Mouse (Mus musculus) intestine, embryonic 16.5 days (tissue): Measurements from ENCODE around the gene Msh5. TPM values are rescaled to one million over a fixed set of nuclear protein-coding genes. Genes with fewer than 3 reads are reported as not detected.

Experiments used
- ATAC-seq: fragments of 200-750 bp; cut with Nextera tagmentation; 2 replicates; pipeline ENCODE4 v1.8.0; 2017; ENCODE audit warnings: moderate TSS enrichment, moderate library complexity
- H3K27ac ChIP-seq: fragments of 300-500 bp; sonication (generic); 2 replicates; pipeline ENCODE4 v1.5.1; 2014; ENCODE audit warnings: mild to moderate bottlenecking, low read length
- H3K27me3 ChIP-seq: fragments of 300-500 bp; sonication (generic); replicated peaks from 2 replicates; pipeline ENCODE4 v1.6.1; 2014; ENCODE audit warnings: low read length, control low read depth, mixed read lengths; ENCODE audit not compliant: control insufficient read depth, insufficient read depth
- H3K36me3 ChIP-seq: fragments of 300-500 bp; sonication (generic); 2 replicates; pipeline ENCODE4 v1.6.1; 2014; ENCODE audit warnings: low read length, control low read depth; ENCODE audit not compliant: control insufficient read depth, insufficient read depth
- H3K4me1 ChIP-seq: fragments of 300-500 bp; sonication (generic); 2 replicates; pipeline ENCODE4 v1.6.1; 2014; ENCODE audit warnings: low read length, control low read depth, mixed read lengths; ENCODE audit not compliant: control insufficient read depth, insufficient read depth
- H3K4me2 ChIP-seq: fragments of 300-500 bp; sonication (generic); 2 replicates; pipeline ENCODE4 v1.6.1; 2014; ENCODE audit warnings: low read depth, low read length, control low read depth
- H3K4me3 ChIP-seq: fragments of 300-500 bp; sonication (generic); 2 replicates; pipeline ENCODE4 v1.5.1; 2014; ENCODE audit warnings: mild to moderate bottlenecking, low read length
- H3K9ac ChIP-seq: fragments of 300-500 bp; sonication (generic); 2 replicates; pipeline ENCODE4 v1.6.1; 2014; ENCODE audit warnings: low read depth, low read length
- H3K9me3 ChIP-seq: fragments of 300-500 bp; sonication (generic); 2 replicates; pipeline ENCODE4 v1.6.1; 2016; ENCODE audit warnings: low read length, control low read depth; ENCODE audit not compliant: control insufficient read depth
- WGBS: fragments of 180-500 bp; shearing (Covaris S2); extraction: QIAGEN DNeasy Blood & Tissue Kit; methylation state at CpG from one replicate; pipeline ENCODE4 v1.1.7; 2014; 5-methylcytosine and 5-hydroxymethylcytosine counted together
- polyA plus RNA-seq: library from polyadenylated mRNA; unstranded; fragments of >200 nt; fragmentation: Nextera tagmentation; extraction: Ambion mirVana; gene quantifications from 2 replicates; pipeline ENCODE4 v1.2.1, GENCODE M21; 2015

The Msh5 gene
- polyA plus RNA-seq, 1 experiment from 2014 or later: 3.6 TPM

GRCm38 (mm10) chr17:35050126-35050750, 3.7 kb upstream of the Msh5 start:
- peak overlapping the region; percentile 79 for H3K4me3 ChIP-seq
- peak; percentile 18 for ATAC-seq

GRCm38 (mm10) chr17:35049561-35050016, 3.0 kb upstream of the Msh5 start, which contains the start of gene Clic1:
TSS of gene Clic1 (plus strand) at chr17:35049966.
- WGBS: 2% methylated on average over 11 of the region's 11 CpGs
- Histone ChIP-seq H3K4me3 (peak within 1 kb of the TSS; percentile 79), H3K36me3 (peaks cover 13% of the 10 kb centered on the region), H3K27me3 (no peaks in the 10 kb centered on the region), H3K27ac (peak within 1 kb of the TSS; percentile 100), H3K4me1 (peaks cover 44% of the 10 kb centered on the region), H3K4me2 (peak within 1 kb of the TSS; percentile 87), H3K9me3 (no peaks in the 10 kb centered on the region), H3K9ac (peak within 1 kb of the TSS; percentile 87)
- peak; percentile 37 for ATAC-seq

More at GRCm38 (mm10) chr17:35050126-35050750, 3.7 kb upstream of the Msh5 start:
- peak overlapping the region; percentile 87 for H3K9ac ChIP-seq
- H3K4me2 ChIP-seq: peak overlapping the region; percentile 87
- under 1% methylated on average over 27 of the region's 27 CpGs for WGBS
- H3K36me3 ChIP-seq: peaks cover 18% of the 10 kb centered on the region
- peaks cover 43% of the 10 kb centered on the region for H3K4me1 ChIP-seq
- no peaks in the 10 kb centered on the region for H3K9me3 ChIP-seq
- peak overlapping the region; percentile 100 for H3K27ac ChIP-seq
- no peaks in the 10 kb centered on the region for H3K27me3 ChIP-seq

GRCm38 (mm10) chr17:35048932-35049440, 2.4 kb upstream of the Msh5 start:
- WGBS: 63% methylated on average over 5 of the region's 5 CpGs
- Histone ChIP-seq H3K4me2 (peak overlapping the region; percentile 87; the same call in 1 of the 2 replicates), H3K9me3 (no peaks in the 10 kb centered on the region), H3K9ac (peak overlapping the region; percentile 87), H3K27ac (peak overlapping the region; percentile 100), H3K27me3 (no peaks in the 10 kb centered on the region), H3K4me1 (peaks cover 51% of the 10 kb centered on the region), H3K36me3 (peaks cover 9% of the 10 kb centered on the region), H3K4me3 (no peak overlapping the region)
- no peak for ATAC-seq

GRCm38 (mm10) chr17:35048149-35048931, 1.8 kb upstream of the Msh5 start:
- ATAC-seq: peak; percentile 13
- Histone ChIP-seq H3K36me3 (0 out of 2 replicates have a peak, but pooled peaks cover 5% of the 10 kb centered on the region), H3K9ac (peak overlapping the region; percentile 57), H3K4me1 (peaks cover 51% of the 10 kb centered on the region), H3K27ac (peak overlapping the region; percentile 100), H3K27me3 (no peaks in the 10 kb centered on the region), H3K4me3 (peak overlapping the region; percentile 27), H3K4me2 (peak overlapping the region; percentile 87), H3K9me3 (no peaks in the 10 kb centered on the region)
- 27% methylated on average over 11 of the region's 11 CpGs for WGBS

GRCm38 (mm10) chr17:35047688-35048087, 1.1 kb upstream of the Msh5 start:
- peak; percentile 39 for ATAC-seq
- WGBS: 31% methylated on average over 1 of the region's 1 CpGs
- H3K27ac ChIP-seq: peak overlapping the region; percentile 100
- no peaks in the 10 kb centered on the region for H3K27me3 ChIP-seq
- H3K4me2 ChIP-seq: peak overlapping the region; percentile 54
- H3K4me3 ChIP-seq: peak overlapping the region; percentile 27
- H3K4me1 ChIP-seq: peaks cover 47% of the 10 kb centered on the region
- peak overlapping the region; percentile 57 for H3K9ac ChIP-seq
- H3K9me3 ChIP-seq: no peaks in the 10 kb centered on the region
- H3K36me3 ChIP-seq: 0 out of 2 replicates have a peak, but pooled peaks cover under 1% of the 10 kb centered on the region

- peak overlapping the region; percentile 90 for H3K27ac ChIP-seq
- 4% methylated on average over 48 of the region's 48 CpGs for WGBS
- peaks cover 40% of the 10 kb centered on the region for H3K4me1 ChIP-seq
Observed at GRCm38 (mm10) chr17:35045807-35046680, 501 bp downstream of the Msh5 start.

GRCm38 (mm10) chr17:35044904-35045806, 1.4 kb downstream of the Msh5 start:
- peak overlapping the region; percentile 100 for H3K4me2 ChIP-seq
- H3K9me3 ChIP-seq: no peaks in the 10 kb centered on the region
- no peak for ATAC-seq
- no peaks in the 10 kb centered on the region for H3K36me3 ChIP-seq
- peak overlapping the region; percentile 90 for H3K27ac ChIP-seq
- H3K4me1 ChIP-seq: peaks cover 40% of the 10 kb centered on the region
- peak overlapping the region; percentile 93 for H3K9ac ChIP-seq
- H3K27me3 ChIP-seq: no peaks in the 10 kb centered on the region
- peak overlapping the region; percentile 68; the same call in 1 of the 2 replicates for H3K4me3 ChIP-seq
- WGBS: 68% methylated on average over 7 of the region's 7 CpGs

More at GRCm38 (mm10) chr17:35045807-35046680, 501 bp downstream of the Msh5 start:
- Histone ChIP-seq H3K9ac (peak overlapping the region; percentile 93), H3K4me3 (peak overlapping the region; percentile 68), H3K9me3 (no peaks in the 10 kb centered on the region), H3K4me2 (peak overlapping the region; percentile 100), H3K27me3 (no peaks in the 10 kb centered on the region), H3K36me3 (no peaks in the 10 kb centered on the region)
- peak; percentile 0; the same call in 1 of the 2 replicates for ATAC-seq

GRCm38 (mm10) chr17:35043794-35044193, 2.8 kb downstream of the Msh5 start:
- ATAC-seq: no peak

More at GRCm38 (mm10) chr17:35043794-35044193, 2.8 kb downstream of the Msh5 start:
- Histone ChIP-seq H3K27me3 (no peaks in the 10 kb centered on the region), H3K4me2 (no peak overlapping the region), H3K9ac (no peak overlapping the region), H3K4me1 (peaks cover 32% of the 10 kb centered on the region), H3K27ac (peak overlapping the region; percentile 10), H3K36me3 (no peaks in the 10 kb centered on the region), H3K4me3 (no peak overlapping the region), H3K9me3 (no peaks in the 10 kb centered on the region)
- WGBS: 82% methylated on average over 4 of the region's 4 CpGs
